8 mouse cellular contexts compared by ENCODE assay signal in genomic region chr3:134630135-134630516, GRCm38 (mm10).
DNase-seq lines count a peak whose midpoint lies in the region; ATAC-seq lines count a peak whose summit lies in the region.

No protein-coding gene starts in this region.

- no peak overlapping the region for H3K4me3 ChIP-seq in hindbrain, embryonic 11.5 days (ENCODE audit: low read depth, low read length)
- no peak overlapping the region for H3K4me3 ChIP-seq in hindbrain, embryonic 10.5 days
- 0 out of 2 replicates have a peak overlapping the region, but pooled peaks have one; percentile 6 for H3K4me3 ChIP-seq in embryonic facial prominence, embryonic 11.5 days (ENCODE audit: low read depth, low read length)
- peak overlapping the region; percentile 37 for H3K4me3 ChIP-seq in heart, embryonic 16.5 days (ENCODE audit: low read length)
- 0 out of 2 replicates have a peak overlapping the region, but pooled peaks have one; percentile 5 for H3K4me3 ChIP-seq in midbrain, embryonic 12.5 days

- DNase-seq in hindbrain, embryonic 11.5 days (ENCODE audit: low spot score): peak; percentile 28
- DNase-seq in hindbrain, embryonic 10.5 days (ENCODE audit: low spot score): no peak
- no peak for DNase-seq in embryonic facial prominence, embryonic 11.5 days (ENCODE audit: low spot score)
- DNase-seq in left cerebral cortex, adult 8-10 months (ENCODE audit: low spot score in 2 of 2): no peak
- DNase-seq in layer of hippocampus, adult 9-11 months: no peak
- DNase-seq in thymus, postnatal 14 days: no peak

- H3K4me2 ChIP-seq in hindbrain, embryonic 11.5 days (replicated peaks; ENCODE audit: low read depth, low read length): no peak overlapping the region
- peak overlapping the region; percentile 27 for H3K4me2 ChIP-seq in embryonic facial prominence, embryonic 11.5 days (ENCODE audit: low read depth, low read length)
- peak overlapping the region; percentile 68 for H3K4me2 ChIP-seq in heart, embryonic 16.5 days (ENCODE audit: low read depth, low read length)
- peak overlapping the region; percentile 38 for H3K4me2 ChIP-seq in midbrain, embryonic 12.5 days (replicated peaks)

- H3K36me3 ChIP-seq in hindbrain, embryonic 11.5 days (ENCODE audit: control insufficient read depth, insufficient read depth, low read length): no peaks in the 10 kb centered on the region
- H3K36me3 ChIP-seq in hindbrain, embryonic 10.5 days: no peaks in the 10 kb centered on the region
- H3K36me3 ChIP-seq in embryonic facial prominence, embryonic 11.5 days (replicated peaks; ENCODE audit: control insufficient read depth, insufficient read depth, low read depth, low read length): no peaks in the 10 kb centered on the region
- no peaks in the 10 kb centered on the region for H3K36me3 ChIP-seq in heart, embryonic 16.5 days (ENCODE audit: control insufficient read depth, insufficient read depth)
- H3K36me3 ChIP-seq in midbrain, embryonic 12.5 days: no peaks in the 10 kb centered on the region

- WGBS in hindbrain, embryonic 11.5 days: 48% methylated on average over 9 of the region's 9 CpGs
- 49% methylated on average over 9 of the region's 9 CpGs for WGBS in hindbrain, embryonic 10.5 days
- 27% methylated on average over 9 of the region's 9 CpGs for WGBS in embryonic facial prominence, embryonic 11.5 days
- WGBS in heart, embryonic 16.5 days: 31% methylated on average over 9 of the region's 9 CpGs
- 45% methylated on average over 9 of the region's 9 CpGs for WGBS in midbrain, embryonic 12.5 days

- H3K4me1 ChIP-seq in hindbrain, embryonic 11.5 days (replicated peaks; ENCODE audit: control insufficient read depth, insufficient read depth, low read length): no peaks in the 10 kb centered on the region
- peaks cover 7% of the 10 kb centered on the region; the same call in 1 of the 2 replicates for H3K4me1 ChIP-seq in hindbrain, embryonic 10.5 days (replicated peaks)
- H3K4me1 ChIP-seq in embryonic facial prominence, embryonic 11.5 days (ENCODE audit: control insufficient read depth, insufficient read depth, low read length): no peaks in the 10 kb centered on the region
- peaks cover 3% of the 10 kb centered on the region; the same call in 1 of the 2 replicates for H3K4me1 ChIP-seq in heart, embryonic 16.5 days (ENCODE audit: control insufficient read depth, insufficient read depth, low read length)
- H3K4me1 ChIP-seq in midbrain, embryonic 12.5 days: peaks cover 7% of the 10 kb centered on the region; the same call in 1 of the 2 replicates

- no peaks in the 10 kb centered on the region for H3K27me3 ChIP-seq in hindbrain, embryonic 11.5 days (ENCODE audit: control insufficient read depth, insufficient read depth, low read length)
- no peaks in the 10 kb centered on the region for H3K27me3 ChIP-seq in hindbrain, embryonic 10.5 days (ENCODE audit: insufficient read depth, poor library complexity, severe bottlenecking)
- H3K27me3 ChIP-seq in embryonic facial prominence, embryonic 11.5 days (ENCODE audit: control insufficient read depth, insufficient read depth, low read length): no peaks in the 10 kb centered on the region
- no peaks in the 10 kb centered on the region for H3K27me3 ChIP-seq in heart, embryonic 16.5 days (ENCODE audit: control insufficient read depth, insufficient read depth, low read length)
- no peaks in the 10 kb centered on the region for H3K27me3 ChIP-seq in midbrain, embryonic 12.5 days

- H3K9ac ChIP-seq in hindbrain, embryonic 11.5 days (ENCODE audit: low read depth, low read length): no peak overlapping the region
- 0 out of 2 replicates have a peak overlapping the region, but pooled peaks have one; percentile 7 for H3K9ac ChIP-seq in embryonic facial prominence, embryonic 11.5 days (replicated peaks; ENCODE audit: low read length)
- no peak overlapping the region for H3K9ac ChIP-seq in heart, embryonic 16.5 days (ENCODE audit: low read length)
- H3K9ac ChIP-seq in midbrain, embryonic 12.5 days (replicated peaks): no peak overlapping the region

- no peak for ATAC-seq in hindbrain, embryonic 11.5 days (ENCODE audit: low FRiP score)
- ATAC-seq in embryonic facial prominence, embryonic 11.5 days (replicated peaks; ENCODE audit: insufficient number of reproducible peaks, low FRiP score, low TSS enrichment, low read depth): no peak; the same call in 1 of the 2 replicates
- no peak for ATAC-seq in heart, embryonic 16.5 days (replicated peaks; ENCODE audit: extremely low read depth, insufficient read depth, low FRiP score)
- no peak; the same call in 1 of the 2 replicates for ATAC-seq in midbrain, embryonic 12.5 days (ENCODE audit: low FRiP score, low read depth)

- no peak overlapping the region for H3K27ac ChIP-seq in hindbrain, embryonic 11.5 days (ENCODE audit: low read depth, low read length)
- H3K27ac ChIP-seq in hindbrain, embryonic 10.5 days: no peak overlapping the region
- H3K27ac ChIP-seq in embryonic facial prominence, embryonic 11.5 days (replicated peaks; ENCODE audit: low read depth, low read length): no peak overlapping the region
- H3K27ac ChIP-seq in heart, embryonic 16.5 days (ENCODE audit: low read length): no peak overlapping the region
- H3K27ac ChIP-seq in midbrain, embryonic 12.5 days (replicated peaks): no peak overlapping the region

- H3K9me3 ChIP-seq in hindbrain, embryonic 11.5 days (ENCODE audit: control insufficient read depth, low read length): no peaks in the 10 kb centered on the region
- H3K9me3 ChIP-seq in hindbrain, embryonic 10.5 days: no peaks in the 10 kb centered on the region
- no peaks in the 10 kb centered on the region for H3K9me3 ChIP-seq in embryonic facial prominence, embryonic 11.5 days (replicated peaks; ENCODE audit: control insufficient read depth, low read length)
- H3K9me3 ChIP-seq in heart, embryonic 16.5 days (replicated peaks; ENCODE audit: control insufficient read depth, low read length): no peaks in the 10 kb centered on the region
- no peaks in the 10 kb centered on the region for H3K9me3 ChIP-seq in midbrain, embryonic 12.5 days

Comparison
In these comparisons a context has a peak if more than half of its experiments do, and no peak if none do; other contexts are left out.
1. H3K4me3 ChIP-seq: peak in embryonic facial prominence, embryonic 11.5 days (single experiment), heart, embryonic 16.5 days (single experiment) and midbrain, embryonic 12.5 days (single experiment); none in hindbrain, embryonic 11.5 days (single experiment) and hindbrain, embryonic 10.5 days (single experiment).